Mouse (Mus musculus): Measurements from ENCODE around the gene Ggt7.

DNA sequence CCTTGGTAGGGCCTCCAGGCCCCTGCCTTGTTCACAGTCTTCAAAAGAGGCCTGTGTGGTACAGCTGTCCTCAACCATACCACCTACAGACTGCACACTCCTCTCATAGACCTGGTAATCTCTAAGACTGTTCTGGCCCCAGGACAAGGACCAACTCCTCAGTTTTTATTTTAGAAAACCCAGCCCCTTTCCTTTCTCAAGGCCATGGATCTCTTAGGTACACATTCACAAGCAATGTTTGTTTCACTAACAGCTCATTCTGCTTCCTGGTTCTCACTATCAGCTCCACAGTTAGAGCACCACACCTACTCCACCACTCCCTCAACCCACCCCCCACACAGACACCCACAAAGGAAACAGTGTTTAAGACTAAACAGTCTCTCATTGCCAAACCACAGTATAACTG, 34.9 kb upstream of the Ggt7 start:
- TF ChIP-seq CTCF (IDR thresholded peaks at IDR 0.05; ENCODE audit: extremely low read depth, insufficient read length, insufficient replicate concordance, low read depth, low read length) (no peak), POLR2A (IDR thresholded peaks at IDR 0.05; ENCODE audit: low read depth, low read length) (no peak)
